In genomic region chr4:31823574-31824348, GRCm38 (mm10) we compare ENCODE assay signal across 8 mouse cellular contexts.
DNase-seq lines count a peak whose midpoint lies in the region; ATAC-seq and TF ChIP-seq lines count a peak whose summit lies in the region.

No protein-coding gene starts in this region.

- no peak for TF ChIP-seq POLR2A in CH12.LX (IDR thresholded peaks at IDR 0.05; ENCODE audit: low read depth, low read length)

- H3K4me2 ChIP-seq in CH12.LX (ENCODE audit: insufficient read depth, low read depth, poor library complexity, severe bottlenecking), result peak overlapping the region; percentile 70
- H3K4me2 ChIP-seq in heart, embryonic 14.5 days (ENCODE audit: low read length), result peak overlapping the region; percentile 53
- peak overlapping the region; percentile 43 for H3K4me2 ChIP-seq in midbrain, embryonic 14.5 days (ENCODE audit: low read length)

- dilution Hi-C loops in CH12.LX (cut with MboI; ENCODE audit: extremely low pct_ligation_motif_present, extremely low pct_unique_long_range_greater_than_20kb, low sequenced_read_pairs), result no loop called here

- WGBS in heart, embryonic 14.5 days, result 51% methylated on average over 19 of the region's 19 CpGs
- 60% methylated on average over 19 of the region's 19 CpGs for WGBS in midbrain, embryonic 14.5 days

- no peak overlapping the region for H3K27ac ChIP-seq in CH12.LX (ENCODE audit: insufficient read depth, low read depth)
- H3K27ac ChIP-seq in heart, embryonic 14.5 days (replicated peaks in 1 of 2; ENCODE audit: control insufficient read depth in 1 of 2, insufficient read depth in 1 of 2, low read depth in 2 of 2, low read length in 2 of 2), result no peak overlapping the region
- no peak overlapping the region for H3K27ac ChIP-seq in midbrain, embryonic 14.5 days (replicated peaks; ENCODE audit: low read depth, low read length)

- peak overlapping the region in 1 of 3 experiments; percentile 49 for H3K4me3 ChIP-seq in CH12.LX (replicated peaks in 1 of 3; ENCODE audit: low read depth in 2 of 3, low read length in 2 of 3, poor library complexity in 1 of 3)
- peak overlapping the region; percentile 13 to 22 for H3K4me3 ChIP-seq in heart, embryonic 14.5 days (ENCODE audit: control insufficient read depth in 1 of 2, insufficient read depth in 1 of 2, low read depth in 1 of 2, low read length in 2 of 2)
- no peak overlapping the region for H3K4me3 ChIP-seq in midbrain, embryonic 14.5 days (replicated peaks; ENCODE audit: low read depth, low read length)

- in situ Hi-C loops in CH12.LX (cut with MboI; ENCODE audit: low pct_ligation_motif_present, low pct_unique_long_range_greater_than_20kb, low sequenced_read_pairs), result no loop called here

- no peak for TF ChIP-seq EP300 in CH12.LX (IDR thresholded peaks at IDR 0.05; ENCODE audit: low read length)

- H3K4me1 ChIP-seq in CH12.LX (ENCODE audit: control insufficient read depth in 1 of 2, insufficient read depth in 2 of 2), result peaks cover 3 to 16% of the 10 kb centered on the region in 2 experiments
- peaks cover 12 to 15% of the 10 kb centered on the region in 2 experiments for H3K4me1 ChIP-seq in heart, embryonic 14.5 days (ENCODE audit: control insufficient read depth in 2 of 2, insufficient read depth in 2 of 2, low read length in 2 of 2)
- peaks cover 8% of the 10 kb centered on the region; the same call in 1 of the 2 replicates for H3K4me1 ChIP-seq in midbrain, embryonic 14.5 days (ENCODE audit: control insufficient read depth, insufficient read depth, low read length)

- no peaks in the 10 kb centered on the region for H3K79me2 ChIP-seq in CH12.LX (replicated peaks; ENCODE audit: control insufficient read depth, extremely low read depth, insufficient read depth, poor library complexity, severe bottlenecking)

- DNase-seq in adrenal gland, postnatal 10 days, result peak; percentile 29
- DNase-seq in adrenal gland, adult 8-10 months, result no peak
- DNase-seq in CH12.LX (ENCODE audit: extremely low read depth), result no peak
- peak; percentile 48 for DNase-seq in kidney, postnatal 14 days
- peak; percentile 62 for DNase-seq in midbrain, embryonic 14.5 days
- no peak for DNase-seq in left cerebral cortex, postnatal 25 days (ENCODE audit: low spot score in 2 of 2)
- DNase-seq in spleen, postnatal 14 days (ENCODE audit: low spot score in 2 of 2), result no peak

- no peak overlapping the region for H3K9ac ChIP-seq in CH12.LX (ENCODE audit: insufficient read depth, low read depth)
- H3K9ac ChIP-seq in heart, embryonic 14.5 days (ENCODE audit: low read length), result peak overlapping the region; percentile 26
- no peak overlapping the region for H3K9ac ChIP-seq in midbrain, embryonic 14.5 days (replicated peaks; ENCODE audit: low read length)

- no peaks in the 10 kb centered on the region for H3K36me3 ChIP-seq in CH12.LX (replicated peaks in 1 of 2; ENCODE audit: control insufficient read depth in 1 of 2, insufficient read depth in 1 of 2, low read length in 1 of 2)
- H3K36me3 ChIP-seq in heart, embryonic 14.5 days (ENCODE audit: control insufficient read depth, insufficient read depth, low read length), result no peaks in the 10 kb centered on the region
- no peaks in the 10 kb centered on the region for H3K36me3 ChIP-seq in midbrain, embryonic 14.5 days (ENCODE audit: control insufficient read depth, insufficient read depth, low read length)

- H3K9me3 ChIP-seq in CH12.LX (replicated peaks; ENCODE audit: low read length), result no peaks in the 10 kb centered on the region
- no peaks in the 10 kb centered on the region for H3K9me3 ChIP-seq in heart, embryonic 14.5 days (ENCODE audit: control insufficient read depth, low read length)
- H3K9me3 ChIP-seq in midbrain, embryonic 14.5 days (ENCODE audit: control insufficient read depth, low read length), result no peaks in the 10 kb centered on the region

- no peak for ATAC-seq in heart, embryonic 14.5 days (ENCODE audit: insufficient number of reproducible peaks, insufficient read depth, low FRiP score, low read depth)
- peak; percentile 32; the same call in 1 of the 2 replicates for ATAC-seq in midbrain, embryonic 14.5 days (ENCODE audit: low FRiP score, low TSS enrichment)

- TF ChIP-seq CTCF in CH12.LX (conservative IDR thresholded peaks at IDR 0.05 in 1 of 2, IDR thresholded peaks at IDR 0.05 in 1 of 2; ENCODE audit: low read depth in 2 of 2, low read length in 2 of 2), result no peak

- no peaks in the 10 kb centered on the region for H3K27me3 ChIP-seq in CH12.LX (replicated peaks)
- no peaks in the 10 kb centered on the region for H3K27me3 ChIP-seq in heart, embryonic 14.5 days (ENCODE audit: control insufficient read depth, insufficient read depth, low read length)
- H3K27me3 ChIP-seq in midbrain, embryonic 14.5 days (ENCODE audit: control insufficient read depth, insufficient read depth, low read length), result no peaks in the 10 kb centered on the region

- intact Hi-C loops in left cerebral cortex, postnatal 25 days (cut with DNase I), result no loop called here

- TF ChIP-seq RAD21 in CH12.LX (IDR thresholded peaks at IDR 0.05; ENCODE audit: low read depth, low read length), result no peak

TF ChIP-seq in CH12.LX, 34 proteins besides CTCF, POLR2A, EP300 and RAD21:
- TF ChIP-seq MEF2A (IDR thresholded peaks at IDR 0.05; ENCODE audit: borderline replicate concordance, low read depth, low read length) (no peak), NRF1 (IDR thresholded peaks at IDR 0.05; ENCODE audit: low read depth, low read length) (peak; percentile 79)
TF ChIP-seq in CH12.LX: peak in this region for 1.

Comparison
In these comparisons a context has a peak if more than half of its experiments do, and no peak if none do; other contexts are left out.
1. DNase-seq: peak in adrenal gland, postnatal 10 days (single experiment), kidney, postnatal 14 days (single experiment) and midbrain, embryonic 14.5 days (single experiment); none in adrenal gland, adult 8-10 months (single experiment), CH12.LX (single experiment), left cerebral cortex, postnatal 25 days (0 of 2) and spleen, postnatal 14 days (0 of 2).
2. Peak in every context shown above with its lines, with median percentiles within 50 percentile points of each other: H3K4me2 ChIP-seq.